Mouse (Mus musculus) midbrain, postnatal 0 days (tissue): ENCODE data around the gene Tas2r144. TPM values are rescaled to one million over a fixed set of nuclear protein-coding genes. Genes with fewer than 3 reads are reported as not detected.

Experiments used
- ATAC-seq: fragments of 200-750 bp; cut with Nextera tagmentation; 2 replicates; pipeline ENCODE4 v1.8.0; 2017; ENCODE audit warnings: moderate number of reproducible peaks, mild to moderate bottlenecking, moderate TSS enrichment, moderate library complexity; ENCODE audit not compliant: low FRiP score
- DNase-seq: peaks from one replicate; pipeline ENCODE4 v3.0.0-alpha.2; 2015; ENCODE audit warnings: low spot score
- H3K27ac ChIP-seq: fragments of 300-500 bp; sonication (generic); 2 replicates; pipeline ENCODE4 v1.5.1; 2014; ENCODE audit warnings: low read depth, mild to moderate bottlenecking, low read length, mixed read lengths
- H3K27me3 ChIP-seq: fragments of 300-500 bp; sonication (generic); 2 replicates; pipeline ENCODE4 v1.6.1; 2014; ENCODE audit warnings: low read length, control low read depth, mixed read lengths; ENCODE audit not compliant: insufficient read depth
- H3K36me3 ChIP-seq: fragments of 300-500 bp; sonication (generic); 2 replicates; pipeline ENCODE4 v1.6.1; 2014; ENCODE audit warnings: low read length, control low read depth, mixed read lengths; ENCODE audit not compliant: insufficient read depth
- H3K4me1 ChIP-seq: fragments of 300-500 bp; sonication (generic); 2 replicates; pipeline ENCODE4 v1.6.1; 2014; ENCODE audit warnings: mild to moderate bottlenecking, control low read depth, antibody characterized with exemption, low read length, mixed read lengths; ENCODE audit not compliant: insufficient read depth
- H3K4me2 ChIP-seq: fragments of 300-500 bp; sonication (generic); 2 replicates; pipeline ENCODE4 v1.6.1; 2014; ENCODE audit warnings: low read depth, mild to moderate bottlenecking, low read length, mixed read lengths; ENCODE audit not compliant: poor library complexity, severe bottlenecking
- H3K4me3 ChIP-seq: fragments of 300-500 bp; sonication (generic); 2 replicates; pipeline ENCODE4 v1.5.1; 2014; ENCODE audit warnings: low read depth, mild to moderate bottlenecking, low read length, moderate library complexity
- H3K9ac ChIP-seq: fragments of 300-500 bp; sonication (generic); replicated peaks from 2 replicates; pipeline ENCODE4 v1.6.1; 2014; ENCODE audit warnings: mild to moderate bottlenecking, low read length, moderate library complexity, mixed read lengths; ENCODE audit not compliant: poor library complexity, severe bottlenecking
- H3K9me3 ChIP-seq: fragments of 300-500 bp; sonication (generic); 2 replicates; pipeline ENCODE4 v1.6.1; 2016; ENCODE audit warnings: low read length, control low read depth
- CTCF ChIP-seq: IDR thresholded peaks from 2 replicates; pipeline ENCODE4 v1.5.1; 2016; ENCODE audit warnings: antibody characterized with exemption, mild to moderate bottlenecking
- WGBS: fragments of 180-500 bp; shearing (Covaris S2); extraction: QIAGEN DNeasy Blood & Tissue Kit; methylation state at CpG from one replicate; pipeline ENCODE4 v1.1.7; 2014; 5-methylcytosine and 5-hydroxymethylcytosine counted together
- polyA plus RNA-seq: library from polyadenylated mRNA; unstranded; fragments of >200 nt; fragmentation: Nextera tagmentation; extraction: Ambion mirVana; gene quantifications from 2 replicates; pipeline ENCODE4 v1.2.1, GENCODE M21; 2015
- total RNA-seq: library from RNA; depleted of rRNA; stranded (reverse); fragments of >200 nt; gene quantifications from 2 replicates; pipeline ENCODE4 v1.2.3, GENCODE M21; 2014; rRNA removed

The Tas2r144 gene
- not detected in 2 replicates for total RNA-seq
- polyA plus RNA-seq, result not detected in 2 replicates

- DNase-seq (no peak), ATAC-seq (no peak)
- no peak within 1 kb of the TSS for H3K4me3 ChIP-seq
- H3K36me3 ChIP-seq, result no peaks in the 10 kb centered on the region
- H3K4me2 ChIP-seq, result no peak within 1 kb of the TSS
- TF ChIP-seq CTCF, result no peak
- 81% methylated on average over 2 of the region's 2 CpGs for WGBS
- H3K27me3 ChIP-seq, result no peaks in the 10 kb centered on the region
- no peaks in the 10 kb centered on the region for H3K9me3 ChIP-seq
- no peak within 1 kb of the TSS for H3K9ac ChIP-seq
- H3K4me1 ChIP-seq, result no peaks in the 10 kb centered on the region
- H3K27ac ChIP-seq, result no peak within 1 kb of the TSS
These were observed at the start of gene Tas2r144 for GRCm38 (mm10) chr6:42215028-42215427. Gene Tas2r144, plus strand, starts transcription at chr6:42215328.

GRCm38 (mm10) chr6:42182462-42182861 is 32.7 kb upstream of the Tas2r144 start:
- DNase-seq (no peak), ATAC-seq (no peak)
- TF ChIP-seq CTCF, result no peak
- H3K9me3 ChIP-seq, result no peaks in the 10 kb centered on the region
- no peak overlapping the region for H3K4me3 ChIP-seq
- no peaks in the 10 kb centered on the region for H3K27me3 ChIP-seq
- 74% methylated on average over 1 of the region's 1 CpGs for WGBS
- H3K9ac ChIP-seq, result no peak overlapping the region
- no peak overlapping the region for H3K27ac ChIP-seq
- no peaks in the 10 kb centered on the region for H3K4me1 ChIP-seq
- no peaks in the 10 kb centered on the region for H3K36me3 ChIP-seq
- H3K4me2 ChIP-seq, result no peak overlapping the region

DNA sequence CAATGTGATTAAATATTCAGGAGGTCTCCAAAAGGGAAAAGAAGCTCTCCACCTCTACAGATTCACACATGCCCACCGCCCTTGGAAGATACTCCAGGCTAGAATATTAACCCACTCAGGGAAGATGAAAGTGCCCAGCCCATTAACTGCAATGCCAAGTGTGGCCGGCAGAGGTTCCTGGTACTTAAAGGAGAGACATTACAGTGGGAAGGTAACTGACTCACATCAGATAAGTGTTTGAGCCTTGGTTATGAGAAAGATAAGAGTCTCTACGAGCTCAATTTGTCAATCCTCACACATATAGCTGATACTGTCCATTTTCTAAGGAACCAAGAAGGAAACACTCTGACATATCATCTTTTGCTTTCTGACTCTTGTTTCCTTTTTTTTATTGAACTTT is 28.9 kb upstream of the Tas2r144 start:
- Histone ChIP-seq H3K4me1 (no peaks in the 10 kb centered on the region), H3K4me3 (no peak overlapping the region), H3K9ac (no peak overlapping the region), H3K4me2 (no peak overlapping the region), H3K27me3 (no peaks in the 10 kb centered on the region), H3K9me3 (no peaks in the 10 kb centered on the region), H3K36me3 (no peaks in the 10 kb centered on the region), H3K27ac (no peak overlapping the region)
- 49% methylated on average over 3 of the region's 3 CpGs for WGBS
- ATAC-seq, result no peak
- no peak for TF ChIP-seq CTCF
- DNase-seq, result no peak

GRCm38 (mm10) chr6:42197710-42198109 is 17.4 kb upstream of the Tas2r144 start:
- H3K9ac ChIP-seq, result no peak overlapping the region
- H3K4me1 ChIP-seq, result no peaks in the 10 kb centered on the region
- DNase-seq, result peak; percentile 73
- TF ChIP-seq CTCF, result peak; percentile 77
- no peaks in the 10 kb centered on the region for H3K27me3 ChIP-seq
- H3K4me2 ChIP-seq, result no peak overlapping the region
- H3K4me3 ChIP-seq, result no peak overlapping the region
- WGBS, result 45% methylated on average over 3 of the region's 3 CpGs
- no peaks in the 10 kb centered on the region for H3K36me3 ChIP-seq
- no peak overlapping the region for H3K27ac ChIP-seq
- no peak for ATAC-seq
- H3K9me3 ChIP-seq, result no peaks in the 10 kb centered on the region

DNA sequence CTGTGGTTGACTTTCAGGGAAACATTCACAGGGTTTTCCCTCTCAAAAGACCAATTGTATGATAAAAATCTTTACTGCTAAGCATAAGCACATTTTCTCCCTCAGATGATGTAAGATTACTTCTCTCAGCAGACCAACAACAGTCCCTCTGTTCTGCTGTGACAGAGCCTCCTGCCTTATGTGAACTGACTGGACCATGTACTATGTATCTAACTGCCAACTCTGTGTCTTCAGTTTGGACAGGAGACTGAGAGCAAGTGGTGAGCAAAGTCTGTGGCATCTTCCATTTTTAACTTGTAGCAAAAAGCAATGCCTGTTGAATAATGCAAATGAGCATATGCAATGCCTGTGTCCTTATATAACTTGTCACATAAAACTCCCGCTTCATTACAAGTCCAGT is 15.6 kb upstream of the Tas2r144 start:
- Histone ChIP-seq H3K9me3 (no peaks in the 10 kb centered on the region), H3K4me3 (no peak overlapping the region), H3K27ac (no peak overlapping the region), H3K27me3 (no peaks in the 10 kb centered on the region), H3K4me2 (no peak overlapping the region), H3K9ac (no peak overlapping the region), H3K4me1 (no peaks in the 10 kb centered on the region), H3K36me3 (no peaks in the 10 kb centered on the region)
- ATAC-seq (no peak), DNase-seq (no peak)
- no peak for TF ChIP-seq CTCF
- WGBS, result 87% methylated on average over 1 of the region's 1 CpGs

- TF ChIP-seq CTCF, result no peak
- H3K27me3 ChIP-seq, result no peaks in the 10 kb centered on the region
- no peak overlapping the region for H3K9ac ChIP-seq
- H3K4me2 ChIP-seq, result no peak overlapping the region
- no peak overlapping the region for H3K27ac ChIP-seq
- no peaks in the 10 kb centered on the region for H3K9me3 ChIP-seq
- ATAC-seq (no peak), DNase-seq (peak; percentile 43)
- no peak overlapping the region for H3K4me3 ChIP-seq
- no peaks in the 10 kb centered on the region for H3K36me3 ChIP-seq
- H3K4me1 ChIP-seq, result no peaks in the 10 kb centered on the region
- WGBS, result 69% methylated on average over 3 of the region's 3 CpGs
These were observed 7.2 kb downstream of the Tas2r144 start for GRCm38 (mm10) chr6:42222286-42222685.
